Mouse (Mus musculus): ENCODE measurements around the gene Hoxa13. TPM values are rescaled to one million over a fixed set of nuclear protein-coding genes. Genes with fewer than 3 reads are reported as not detected.
A peak's percentile ranks its signal among the peaks of the same experiment; 100 is the strongest.

Gene Hoxa13
- polyA plus RNA-seq, 1 experiment from 2014 or later = 0.15 TPM

- no peaks in the 10 kb centered on the region for H3K36me3 ChIP-seq (ENCODE audit: insufficient read depth, low read length)
- H3K4me3 ChIP-seq (ENCODE audit: low read length) = peak overlapping the region; percentile 41
- H3K9me3 ChIP-seq (ENCODE audit: low read length) = no peaks in the 10 kb centered on the region
- H3K27ac ChIP-seq (ENCODE audit: low read length) = no peak overlapping the region
- 3% methylated on average over 45 of the region's 45 CpGs for WGBS
- peak; percentile 61 for ATAC-seq (ENCODE audit: low FRiP score, low TSS enrichment)
- H3K9ac ChIP-seq (replicated peaks; ENCODE audit: low read length) = peak overlapping the region; percentile 29; the same call in 1 of the 2 replicates
- peak overlapping the region; percentile 67 for H3K4me2 ChIP-seq (replicated peaks; ENCODE audit: low read depth, low read length)
- H3K4me1 ChIP-seq (ENCODE audit: insufficient read depth, low read length) = peaks cover 9% of the 10 kb centered on the region
- peaks cover 54% of the 10 kb centered on the region for H3K27me3 ChIP-seq (ENCODE audit: insufficient read depth, low read length)
Measured at GRCm38 (mm10) chr6:52291021-52291860, 30.6 kb upstream of the Hoxa13 start.

- H3K4me3 ChIP-seq (ENCODE audit: low read length) = no peak overlapping the region
- H3K4me1 ChIP-seq (ENCODE audit: insufficient read depth, low read length) = peaks cover 9% of the 10 kb centered on the region
- H3K27ac ChIP-seq (ENCODE audit: low read length) = no peak overlapping the region
- no peaks in the 10 kb centered on the region for H3K9me3 ChIP-seq (ENCODE audit: low read length)
- 4% methylated on average over 12 of the region's 12 CpGs for WGBS
- no peak overlapping the region for H3K9ac ChIP-seq (replicated peaks; ENCODE audit: low read length)
- H3K27me3 ChIP-seq (ENCODE audit: insufficient read depth, low read length) = peaks cover 54% of the 10 kb centered on the region
- ATAC-seq (ENCODE audit: low FRiP score, low TSS enrichment) = no peak
- H3K4me2 ChIP-seq (replicated peaks; ENCODE audit: low read depth, low read length) = no peak overlapping the region; the same call in 1 of the 2 replicates
- no peaks in the 10 kb centered on the region for H3K36me3 ChIP-seq (ENCODE audit: insufficient read depth, low read length)
Measured at GRCm38 (mm10) chr6:52290186-52290585, 29.5 kb upstream of the Hoxa13 start.

GRCm38 (mm10) chr6:52283896-52284295, 23.2 kb upstream of the Hoxa13 start:
- no peak overlapping the region for H3K27ac ChIP-seq (ENCODE audit: low read length)
- WGBS = 65% methylated on average over 5 of the region's 5 CpGs
- no peak for ATAC-seq (ENCODE audit: low FRiP score, low TSS enrichment)
- no peak overlapping the region for H3K4me3 ChIP-seq (ENCODE audit: low read length)
- H3K4me2 ChIP-seq (replicated peaks; ENCODE audit: low read depth, low read length) = no peak overlapping the region
- H3K9me3 ChIP-seq (ENCODE audit: low read length) = no peaks in the 10 kb centered on the region
- no peaks in the 10 kb centered on the region for H3K36me3 ChIP-seq (ENCODE audit: insufficient read depth, low read length)
- peaks cover 14% of the 10 kb centered on the region for H3K27me3 ChIP-seq (ENCODE audit: insufficient read depth, low read length)
- H3K9ac ChIP-seq (replicated peaks; ENCODE audit: low read length) = no peak overlapping the region
- no peaks in the 10 kb centered on the region for H3K4me1 ChIP-seq (ENCODE audit: insufficient read depth, low read length)

- no peaks in the 10 kb centered on the region for H3K36me3 ChIP-seq (ENCODE audit: insufficient read depth, low read length)
- H3K4me3 ChIP-seq (ENCODE audit: low read length) = no peak overlapping the region
- H3K4me1 ChIP-seq (ENCODE audit: insufficient read depth, low read length) = no peaks in the 10 kb centered on the region
- H3K9me3 ChIP-seq (ENCODE audit: low read length) = no peaks in the 10 kb centered on the region
- no peak overlapping the region for H3K9ac ChIP-seq (replicated peaks; ENCODE audit: low read length)
- peaks cover 26% of the 10 kb centered on the region for H3K27me3 ChIP-seq (ENCODE audit: insufficient read depth, low read length)
- H3K27ac ChIP-seq (ENCODE audit: low read length) = no peak overlapping the region
- 23% methylated on average over 12 of the region's 12 CpGs for WGBS
- H3K4me2 ChIP-seq (replicated peaks; ENCODE audit: low read depth, low read length) = no peak overlapping the region
- ATAC-seq (ENCODE audit: low FRiP score, low TSS enrichment) = no peak
Measured at GRCm38 (mm10) chr6:52281084-52281483, 20.4 kb upstream of the Hoxa13 start.

- H3K4me3 ChIP-seq (ENCODE audit: low read length) = no peak overlapping the region
- peaks cover 66% of the 10 kb centered on the region for H3K27me3 ChIP-seq (ENCODE audit: insufficient read depth, low read length)
- ATAC-seq (ENCODE audit: low FRiP score, low TSS enrichment) = no peak
Measured at GRCm38 (mm10) chr6:52276920-52277319, 16.2 kb upstream of the Hoxa13 start.

GRCm38 (mm10) chr6:52276382-52276781, 15.7 kb upstream of the Hoxa13 start:
- Histone ChIP-seq H3K36me3 (ENCODE audit: insufficient read depth, low read length) (no peaks in the 10 kb centered on the region), H3K4me2 (replicated peaks; ENCODE audit: low read depth, low read length) (no peak overlapping the region), H3K4me1 (ENCODE audit: insufficient read depth, low read length) (no peaks in the 10 kb centered on the region), H3K27me3 (ENCODE audit: insufficient read depth, low read length) (peaks cover 71% of the 10 kb centered on the region), H3K9ac (replicated peaks; ENCODE audit: low read length) (no peak overlapping the region), H3K27ac (ENCODE audit: low read length) (no peak overlapping the region), H3K4me3 (ENCODE audit: low read length) (no peak overlapping the region), H3K9me3 (ENCODE audit: low read length) (no peaks in the 10 kb centered on the region)
- ATAC-seq (ENCODE audit: low FRiP score, low TSS enrichment) = no peak
- WGBS = 5% methylated on average over 6 of the region's 6 CpGs

More at GRCm38 (mm10) chr6:52276920-52277319, 16.2 kb upstream of the Hoxa13 start:
- no peak overlapping the region for H3K9ac ChIP-seq (replicated peaks; ENCODE audit: low read length)
- no peak overlapping the region for H3K4me2 ChIP-seq (replicated peaks; ENCODE audit: low read depth, low read length)
- H3K27ac ChIP-seq (ENCODE audit: low read length) = no peak overlapping the region
- WGBS = 4% methylated on average over 5 of the region's 5 CpGs
- H3K36me3 ChIP-seq (ENCODE audit: insufficient read depth, low read length) = no peaks in the 10 kb centered on the region
- H3K4me1 ChIP-seq (ENCODE audit: insufficient read depth, low read length) = no peaks in the 10 kb centered on the region
- no peaks in the 10 kb centered on the region for H3K9me3 ChIP-seq (ENCODE audit: low read length)

- Histone ChIP-seq H3K4me3 (ENCODE audit: low read length) (no peak overlapping the region), H3K36me3 (ENCODE audit: insufficient read depth, low read length) (no peaks in the 10 kb centered on the region), H3K9ac (replicated peaks; ENCODE audit: low read length) (no peak overlapping the region), H3K4me2 (replicated peaks; ENCODE audit: low read depth, low read length) (no peak overlapping the region), H3K4me1 (ENCODE audit: insufficient read depth, low read length) (0 out of 2 replicates have a peak, but pooled peaks cover 2% of the 10 kb centered on the region), H3K27ac (ENCODE audit: low read length) (no peak overlapping the region), H3K27me3 (ENCODE audit: insufficient read depth, low read length) (peaks cover 73% of the 10 kb centered on the region), H3K9me3 (ENCODE audit: low read length) (no peaks in the 10 kb centered on the region)
- WGBS = 14% methylated on average over 8 of the region's 8 CpGs
- ATAC-seq (ENCODE audit: low FRiP score, low TSS enrichment) = no peak
Measured at GRCm38 (mm10) chr6:52275563-52276280, 15.0 kb upstream of the Hoxa13 start.

GRCm38 (mm10) chr6:52274576-52274975, 13.9 kb upstream of the Hoxa13 start:
- ATAC-seq (ENCODE audit: low FRiP score, low TSS enrichment) = no peak
- Histone ChIP-seq H3K4me3 (ENCODE audit: low read length) (no peak overlapping the region), H3K4me1 (ENCODE audit: insufficient read depth, low read length) (0 out of 2 replicates have a peak, but pooled peaks cover 6% of the 10 kb centered on the region), H3K9me3 (ENCODE audit: low read length) (no peaks in the 10 kb centered on the region), H3K27ac (ENCODE audit: low read length) (no peak overlapping the region), H3K4me2 (replicated peaks; ENCODE audit: low read depth, low read length) (no peak overlapping the region), H3K27me3 (ENCODE audit: insufficient read depth, low read length) (peaks cover 84% of the 10 kb centered on the region), H3K36me3 (ENCODE audit: insufficient read depth, low read length) (no peaks in the 10 kb centered on the region), H3K9ac (replicated peaks; ENCODE audit: low read length) (no peak overlapping the region)
- 4% methylated on average over 11 of the region's 11 CpGs for WGBS

GRCm38 (mm10) chr6:52273656-52274280, 13.1 kb upstream of the Hoxa13 start:
- H3K27me3 ChIP-seq (ENCODE audit: insufficient read depth, low read length) = peaks cover 92% of the 10 kb centered on the region
- H3K36me3 ChIP-seq (ENCODE audit: insufficient read depth, low read length) = no peaks in the 10 kb centered on the region
- H3K9ac ChIP-seq (replicated peaks; ENCODE audit: low read length) = no peak overlapping the region
- no peak overlapping the region for H3K27ac ChIP-seq (ENCODE audit: low read length)
- no peak overlapping the region for H3K4me2 ChIP-seq (replicated peaks; ENCODE audit: low read depth, low read length)
- no peaks in the 10 kb centered on the region for H3K9me3 ChIP-seq (ENCODE audit: low read length)
- H3K4me3 ChIP-seq (ENCODE audit: low read length) = no peak overlapping the region
- 0 out of 2 replicates have a peak, but pooled peaks cover 6% of the 10 kb centered on the region for H3K4me1 ChIP-seq (ENCODE audit: insufficient read depth, low read length)
- 4% methylated on average over 22 of the region's 22 CpGs for WGBS
- ATAC-seq (ENCODE audit: low FRiP score, low TSS enrichment) = no peak
